Mouse (Mus musculus): Measurements from ENCODE around the gene Klhl18. TPM values are rescaled to one million over a fixed set of nuclear protein-coding genes. Genes with fewer than 3 reads are reported as not detected.
"Not testable (repeated sequence)": the region's sequence is repeated elsewhere in the genome, so short reads cannot be mapped to it uniquely, and the experiment has no call there.

The Klhl18 gene
- total RNA-seq, 2 experiments from 2014 or later: 0.68 to 5.9 TPM

- no peak for ATAC-seq (replicated peaks; ENCODE audit: low FRiP score, poor library complexity, severe bottlenecking)
Measured at GRCm38 (mm10) chr9:110433045-110433444, 43.4 kb downstream of the Klhl18 start.

- no peak for ATAC-seq (replicated peaks; ENCODE audit: low FRiP score, poor library complexity, severe bottlenecking)
Measured at GRCm38 (mm10) chr9:110431241-110431640, 45.3 kb downstream of the Klhl18 start.

- ATAC-seq (replicated peaks; ENCODE audit: low FRiP score, poor library complexity, severe bottlenecking): no peak
Measured at GRCm38 (mm10) chr9:110419511-110420112, 56.9 kb downstream of the Klhl18 start, which contains the start of gene Ngp. Gene Ngp, plus strand, starts transcription at chr9:110419747.

GRCm38 (mm10) chr9:110413785-110414184 is 62.7 kb downstream of the Klhl18 start:
- no peak for ATAC-seq (replicated peaks; ENCODE audit: low FRiP score, poor library complexity, severe bottlenecking)

GRCm38 (mm10) chr9:110412926-110413325 is 63.6 kb downstream of the Klhl18 start:
- no peak for ATAC-seq (replicated peaks; ENCODE audit: low FRiP score, poor library complexity, severe bottlenecking)

GRCm38 (mm10) chr9:110410908-110411887 is 65.3 kb downstream of the Klhl18 start:
- ATAC-seq (replicated peaks; ENCODE audit: low FRiP score, poor library complexity, severe bottlenecking): 0 out of 2 replicates have a peak, but pooled peaks have one; percentile 30

- ATAC-seq (replicated peaks; ENCODE audit: low FRiP score, poor library complexity, severe bottlenecking): peak; percentile 99
Measured at GRCm38 (mm10) chr9:110408099-110408773, 68.3 kb downstream of the Klhl18 start, which contains the start of gene Ptpn23. Gene Ptpn23, minus strand, starts transcription at chr9:110408213.

GRCm38 (mm10) chr9:110407311-110408098 is 69.0 kb downstream of the Klhl18 start:
- ATAC-seq (replicated peaks; ENCODE audit: low FRiP score, poor library complexity, severe bottlenecking): peak; percentile 39

- not testable (repeated sequence) for ATAC-seq (replicated peaks; ENCODE audit: low FRiP score, poor library complexity, severe bottlenecking)
Measured at GRCm38 (mm10) chr9:110403240-110403639, 73.3 kb downstream of the Klhl18 start.

GRCm38 (mm10) chr9:110402731-110403130 is 73.8 kb downstream of the Klhl18 start:
- no peak for ATAC-seq (replicated peaks; ENCODE audit: low FRiP score, poor library complexity, severe bottlenecking)

- no peak for ATAC-seq (replicated peaks; ENCODE audit: low FRiP score, poor library complexity, severe bottlenecking)
Measured at GRCm38 (mm10) chr9:110400650-110401049, 75.8 kb downstream of the Klhl18 start.

- no peak for ATAC-seq (replicated peaks; ENCODE audit: low FRiP score, poor library complexity, severe bottlenecking)
Measured at GRCm38 (mm10) chr9:110393295-110393694, 83.2 kb downstream of the Klhl18 start.

GRCm38 (mm10) chr9:110390843-110391242 is 85.7 kb downstream of the Klhl18 start:
- ATAC-seq (replicated peaks; ENCODE audit: low FRiP score, poor library complexity, severe bottlenecking): no peak

GRCm38 (mm10) chr9:110388011-110388410 is 88.5 kb downstream of the Klhl18 start:
- ATAC-seq (replicated peaks; ENCODE audit: low FRiP score, poor library complexity, severe bottlenecking): no peak

GRCm38 (mm10) chr9:110384369-110384929 is 92.0 kb downstream of the Klhl18 start:
- no peak for ATAC-seq (replicated peaks; ENCODE audit: low FRiP score, poor library complexity, severe bottlenecking)

GRCm38 (mm10) chr9:110381292-110381691 is 95.2 kb downstream of the Klhl18 start:
- ATAC-seq (replicated peaks; ENCODE audit: low FRiP score, poor library complexity, severe bottlenecking): no peak

- ATAC-seq (replicated peaks; ENCODE audit: low FRiP score, poor library complexity, severe bottlenecking): no peak
Measured at GRCm38 (mm10) chr9:110380662-110381061, 95.8 kb downstream of the Klhl18 start.

- no peak for ATAC-seq (replicated peaks; ENCODE audit: low FRiP score, poor library complexity, severe bottlenecking)
Measured at GRCm38 (mm10) chr9:110379361-110379760, 97.1 kb downstream of the Klhl18 start.

- not testable (repeated sequence) for ATAC-seq (replicated peaks; ENCODE audit: low FRiP score, poor library complexity, severe bottlenecking)
Measured at GRCm38 (mm10) chr9:110377655-110378054, 98.8 kb downstream of the Klhl18 start.

Data from erythroid progenitor cell, adult 5-6 weeks (primary cell).